Mouse (Mus musculus): ENCODE results near the gene Lias. TPM values are rescaled to one million over a fixed set of nuclear protein-coding genes. Genes with fewer than 3 reads are reported as not detected.
A peak's percentile ranks its signal among the peaks of the same experiment; 100 is the strongest.

The Lias gene
- polyA plus RNA-seq, 1 experiment = 0.35 TPM

GRCm38 (mm10) chr5:65435806-65436561, 44.7 kb downstream of the Lias start, which contains the start of gene Ugdh:
Gene Ugdh (minus strand): TSS chr5:65435949.
- peaks cover 23% of the 10 kb centered on the region for H3K4me1 ChIP-seq (ENCODE audit: control insufficient read depth)
- TF ChIP-seq TAL1 (IDR thresholded peaks at IDR 0.05; ENCODE audit: low read length) (no peak), GATA1 (IDR thresholded peaks at IDR 0.05; ENCODE audit: low read length) (no peak)
- H3K27me3 ChIP-seq (ENCODE audit: control insufficient read depth) = peaks cover 21% of the 10 kb centered on the region
- H3K36me3 ChIP-seq (ENCODE audit: control insufficient read depth) = no peaks in the 10 kb centered on the region
- H3K4me3 ChIP-seq (replicated peaks) = peak within 1 kb of the TSS; percentile 88
- H3K9me3 ChIP-seq (ENCODE audit: control insufficient read depth, low read length) = no peaks in the 10 kb centered on the region

- Histone ChIP-seq H3K36me3 (ENCODE audit: control insufficient read depth) (no peaks in the 10 kb centered on the region), H3K27me3 (ENCODE audit: control insufficient read depth) (peaks cover 21% of the 10 kb centered on the region), H3K9me3 (ENCODE audit: control insufficient read depth, low read length) (no peaks in the 10 kb centered on the region), H3K4me3 (replicated peaks) (no peak overlapping the region), H3K4me1 (ENCODE audit: control insufficient read depth) (peaks cover 23% of the 10 kb centered on the region)
- TF ChIP-seq TAL1 (IDR thresholded peaks at IDR 0.05; ENCODE audit: low read length) (no peak), GATA1 (IDR thresholded peaks at IDR 0.05; ENCODE audit: low read length) (no peak)
Measured at GRCm38 (mm10) chr5:65438041-65438440, 46.7 kb downstream of the Lias start.

GRCm38 (mm10) chr5:65444981-65445380, 53.7 kb downstream of the Lias start:
- Histone ChIP-seq H3K9me3 (ENCODE audit: control insufficient read depth, low read length) (no peaks in the 10 kb centered on the region), H3K27me3 (ENCODE audit: control insufficient read depth) (no peaks in the 10 kb centered on the region; the same call in 1 of the 2 replicates), H3K36me3 (ENCODE audit: control insufficient read depth) (no peaks in the 10 kb centered on the region; the same call in 1 of the 2 replicates), H3K4me1 (ENCODE audit: control insufficient read depth) (peaks cover 4% of the 10 kb centered on the region; the same call in 1 of the 2 replicates), H3K4me3 (replicated peaks) (no peak overlapping the region)
- TF ChIP-seq TAL1 (IDR thresholded peaks at IDR 0.05; ENCODE audit: low read length) = no peak
- no peak for TF ChIP-seq GATA1 (IDR thresholded peaks at IDR 0.05; ENCODE audit: low read length)

GRCm38 (mm10) chr5:65446756-65447155, 55.5 kb downstream of the Lias start:
- TF ChIP-seq GATA1 (IDR thresholded peaks at IDR 0.05; ENCODE audit: low read length) (no peak), TAL1 (IDR thresholded peaks at IDR 0.05; ENCODE audit: low read length) (no peak)
- H3K27me3 ChIP-seq (ENCODE audit: control insufficient read depth) = no peaks in the 10 kb centered on the region
- peaks cover 2% of the 10 kb centered on the region; the same call in 1 of the 2 replicates for H3K4me1 ChIP-seq (ENCODE audit: control insufficient read depth)
- H3K9me3 ChIP-seq (ENCODE audit: control insufficient read depth, low read length) = no peaks in the 10 kb centered on the region
- H3K4me3 ChIP-seq (replicated peaks) = no peak overlapping the region
- no peaks in the 10 kb centered on the region; the same call in 1 of the 2 replicates for H3K36me3 ChIP-seq (ENCODE audit: control insufficient read depth)

- TF ChIP-seq TAL1 (IDR thresholded peaks at IDR 0.05; ENCODE audit: low read length) = no peak
- no peak for TF ChIP-seq GATA1 (IDR thresholded peaks at IDR 0.05; ENCODE audit: low read length)
- Histone ChIP-seq H3K4me3 (replicated peaks) (no peak overlapping the region), H3K36me3 (ENCODE audit: control insufficient read depth) (no peaks in the 10 kb centered on the region; the same call in 1 of the 2 replicates), H3K4me1 (ENCODE audit: control insufficient read depth) (peaks cover 2% of the 10 kb centered on the region; the same call in 1 of the 2 replicates), H3K9me3 (ENCODE audit: control insufficient read depth, low read length) (no peaks in the 10 kb centered on the region), H3K27me3 (ENCODE audit: control insufficient read depth) (no peaks in the 10 kb centered on the region)
Measured at GRCm38 (mm10) chr5:65447826-65448225, 56.5 kb downstream of the Lias start.

GRCm38 (mm10) chr5:65448941-65449340, 57.6 kb downstream of the Lias start:
- Histone ChIP-seq H3K9me3 (ENCODE audit: control insufficient read depth, low read length) (no peaks in the 10 kb centered on the region), H3K4me3 (replicated peaks) (no peak overlapping the region), H3K4me1 (ENCODE audit: control insufficient read depth) (no peaks in the 10 kb centered on the region), H3K36me3 (ENCODE audit: control insufficient read depth) (no peaks in the 10 kb centered on the region; the same call in 1 of the 2 replicates), H3K27me3 (ENCODE audit: control insufficient read depth) (no peaks in the 10 kb centered on the region)
- TF ChIP-seq TAL1 (IDR thresholded peaks at IDR 0.05; ENCODE audit: low read length) (no peak), GATA1 (IDR thresholded peaks at IDR 0.05; ENCODE audit: low read length) (no peak)

GRCm38 (mm10) chr5:65454771-65455170, 63.5 kb downstream of the Lias start:
- Histone ChIP-seq H3K27me3 (ENCODE audit: control insufficient read depth) (no peaks in the 10 kb centered on the region), H3K9me3 (ENCODE audit: control insufficient read depth, low read length) (no peaks in the 10 kb centered on the region), H3K36me3 (ENCODE audit: control insufficient read depth) (peaks cover 2% of the 10 kb centered on the region; the same call in 1 of the 2 replicates), H3K4me1 (ENCODE audit: control insufficient read depth) (no peaks in the 10 kb centered on the region; the same call in 1 of the 2 replicates), H3K4me3 (replicated peaks) (no peak overlapping the region)
- TF ChIP-seq TAL1 (IDR thresholded peaks at IDR 0.05; ENCODE audit: low read length) = no peak
- TF ChIP-seq GATA1 (IDR thresholded peaks at IDR 0.05; ENCODE audit: low read length) = no peak

GRCm38 (mm10) chr5:65457086-65457827, 66.0 kb downstream of the Lias start:
- no peak for TF ChIP-seq TAL1 (IDR thresholded peaks at IDR 0.05; ENCODE audit: low read length)
- no peak for TF ChIP-seq GATA1 (IDR thresholded peaks at IDR 0.05; ENCODE audit: low read length)
- no peak overlapping the region for H3K4me3 ChIP-seq (replicated peaks)

GRCm38 (mm10) chr5:65457846-65458245, 66.5 kb downstream of the Lias start:
- no peak overlapping the region for H3K4me3 ChIP-seq (replicated peaks)
- peaks cover 2% of the 10 kb centered on the region; the same call in 1 of the 2 replicates for H3K36me3 ChIP-seq (ENCODE audit: control insufficient read depth)
- no peaks in the 10 kb centered on the region for H3K27me3 ChIP-seq (ENCODE audit: control insufficient read depth)
- TF ChIP-seq TAL1 (IDR thresholded peaks at IDR 0.05; ENCODE audit: low read length) (no peak), GATA1 (IDR thresholded peaks at IDR 0.05; ENCODE audit: low read length) (no peak)
- H3K4me1 ChIP-seq (ENCODE audit: control insufficient read depth) = no peaks in the 10 kb centered on the region; the same call in 1 of the 2 replicates
- H3K9me3 ChIP-seq (ENCODE audit: control insufficient read depth, low read length) = no peaks in the 10 kb centered on the region

More at GRCm38 (mm10) chr5:65457086-65457827, 66.0 kb downstream of the Lias start:
- no peaks in the 10 kb centered on the region for H3K27me3 ChIP-seq (ENCODE audit: control insufficient read depth)
- no peaks in the 10 kb centered on the region; the same call in 1 of the 2 replicates for H3K4me1 ChIP-seq (ENCODE audit: control insufficient read depth)
- H3K9me3 ChIP-seq (ENCODE audit: control insufficient read depth, low read length) = no peaks in the 10 kb centered on the region
- H3K36me3 ChIP-seq (ENCODE audit: control insufficient read depth) = peaks cover 2% of the 10 kb centered on the region; the same call in 1 of the 2 replicates

Measured in erythroblast, embryonic 14.5 days (primary cell).